11 mouse cellular contexts compared by ENCODE assay signal in the genomic region with DNA sequence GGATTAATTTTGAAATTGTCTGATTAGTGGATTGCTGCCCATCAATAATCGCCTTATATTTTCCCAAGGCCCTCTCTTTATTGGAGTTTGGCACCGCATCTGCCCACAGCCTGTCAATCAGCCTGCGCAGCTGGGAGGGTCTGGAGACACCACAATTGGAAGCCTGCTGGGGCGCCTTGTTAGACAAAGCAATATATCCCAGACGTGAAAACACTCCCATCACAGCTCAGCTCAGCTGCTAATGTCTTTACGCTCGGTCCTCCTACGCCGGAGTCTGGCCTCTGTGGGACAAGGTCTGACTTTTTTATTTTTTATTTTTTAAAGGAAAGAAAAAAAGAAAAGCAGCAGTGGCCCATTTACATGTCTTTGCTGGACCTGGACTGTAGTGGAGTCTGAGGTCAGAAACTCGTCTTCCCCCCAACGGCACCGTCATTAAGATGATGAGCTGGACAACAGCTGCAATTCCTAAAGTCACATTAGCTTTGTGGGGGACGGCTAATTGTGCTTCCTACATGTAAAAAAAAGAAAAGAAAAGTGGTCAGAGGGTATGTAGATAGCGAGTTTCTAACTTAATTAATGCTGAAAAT.
DNase-seq lines count a peak whose midpoint lies in the region; ATAC-seq and TF ChIP-seq lines count a peak whose summit lies in the region.
"Had no signal": no experiment of that assay in that cellular context is flagged by ENCODE, and none has a peak within 500 bp of the region (broad histone marks: within the 10 kb centered on the region; RNA-seq: fewer than 3 reads in every experiment).

No protein-coding gene starts in this region.

- H3K36me3 ChIP-seq in lung, postnatal 0 days (ENCODE audit: insufficient read depth, low read length), result no peaks in the 10 kb centered on the region
- no peaks in the 10 kb centered on the region for H3K36me3 ChIP-seq in embryonic facial prominence, embryonic 15.5 days
- no peaks in the 10 kb centered on the region for H3K36me3 ChIP-seq in hindbrain, embryonic 16.5 days (ENCODE audit: control insufficient read depth, insufficient read depth, low read length)
- no peaks in the 10 kb centered on the region for H3K36me3 ChIP-seq in neural tube, embryonic 13.5 days

- peak overlapping the region; percentile 28; the same call in 1 of the 2 replicates for H3K4me2 ChIP-seq in lung, postnatal 0 days (replicated peaks; ENCODE audit: low read depth, low read length)
- no peak overlapping the region for H3K4me2 ChIP-seq in embryonic facial prominence, embryonic 15.5 days (replicated peaks)
- H3K4me2 ChIP-seq in hindbrain, embryonic 16.5 days (ENCODE audit: low read length), result no peak overlapping the region
- H3K4me2 ChIP-seq in neural tube, embryonic 13.5 days, result peak overlapping the region; percentile 30

- H3K27ac ChIP-seq in lung, postnatal 0 days (ENCODE audit: low read length), result no peak overlapping the region
- H3K27ac ChIP-seq in embryonic facial prominence, embryonic 15.5 days (replicated peaks), result 0 out of 2 replicates have a peak overlapping the region, but pooled peaks have one; percentile 13
- no peak overlapping the region for H3K27ac ChIP-seq in hindbrain, embryonic 16.5 days (ENCODE audit: low read depth, low read length)
- H3K27ac ChIP-seq in neural tube, embryonic 13.5 days (replicated peaks), result no peak overlapping the region

- TF ChIP-seq CTCF in lung, postnatal 0 days (IDR thresholded peaks at IDR 0.05), result no peak

- no peak for DNase-seq in lung, postnatal 0 days (ENCODE audit: low spot score)
- no peak for DNase-seq in lung, adult 18-20 months
- DNase-seq in thymus, postnatal 14 days, result no peak
- DNase-seq in heart, postnatal 25 days (ENCODE audit: low spot score), result no peak
- DNase-seq: cerebellum, postnatal 36 days; layer of hippocampus, postnatal 36 days; liver, postnatal 0 days had no signal

- no peaks in the 10 kb centered on the region for H3K27me3 ChIP-seq in lung, postnatal 0 days (replicated peaks; ENCODE audit: insufficient read depth, low read length)
- peaks cover 18% of the 10 kb centered on the region for H3K27me3 ChIP-seq in embryonic facial prominence, embryonic 15.5 days
- H3K27me3 ChIP-seq in hindbrain, embryonic 16.5 days (replicated peaks; ENCODE audit: control insufficient read depth, insufficient read depth, low read length), result no peaks in the 10 kb centered on the region
- peaks cover 20% of the 10 kb centered on the region for H3K27me3 ChIP-seq in neural tube, embryonic 13.5 days

- H3K4me1 ChIP-seq in lung, postnatal 0 days (ENCODE audit: insufficient read depth, low read depth, low read length), result no peaks in the 10 kb centered on the region
- peaks cover 20% of the 10 kb centered on the region; the same call in 1 of the 2 replicates for H3K4me1 ChIP-seq in embryonic facial prominence, embryonic 15.5 days
- H3K4me1 ChIP-seq in hindbrain, embryonic 16.5 days (ENCODE audit: control insufficient read depth, insufficient read depth, low read depth, low read length), result peaks cover 5% of the 10 kb centered on the region; the same call in 1 of the 2 replicates
- peaks cover 22% of the 10 kb centered on the region for H3K4me1 ChIP-seq in neural tube, embryonic 13.5 days (replicated peaks)

- H3K9me3 ChIP-seq in lung, postnatal 0 days (ENCODE audit: low read length), result no peaks in the 10 kb centered on the region
- no peaks in the 10 kb centered on the region for H3K9me3 ChIP-seq in embryonic facial prominence, embryonic 15.5 days (replicated peaks)
- H3K9me3 ChIP-seq in hindbrain, embryonic 16.5 days (ENCODE audit: control insufficient read depth, low read length), result no peaks in the 10 kb centered on the region
- no peaks in the 10 kb centered on the region for H3K9me3 ChIP-seq in neural tube, embryonic 13.5 days

- intact Hi-C loops in heart, postnatal 25 days (cut with DNase I), result no loop called here

- H3K4me3 ChIP-seq in lung, postnatal 0 days (ENCODE audit: low read depth, low read length), result no peak overlapping the region
- no peak overlapping the region for H3K4me3 ChIP-seq in embryonic facial prominence, embryonic 15.5 days (replicated peaks)
- H3K4me3 ChIP-seq in hindbrain, embryonic 16.5 days (ENCODE audit: low read length), result no peak overlapping the region
- no peak overlapping the region for H3K4me3 ChIP-seq in neural tube, embryonic 13.5 days

- no peak for TF ChIP-seq EP300 in lung, postnatal 0 days (IDR thresholded peaks at IDR 0.05)

- 55% methylated on average over 14 of the region's 14 CpGs for WGBS in lung, postnatal 0 days
- WGBS in embryonic facial prominence, embryonic 15.5 days, result 35% methylated on average over 14 of the region's 14 CpGs
- WGBS in hindbrain, embryonic 16.5 days, result 14% methylated on average over 14 of the region's 14 CpGs
- WGBS in neural tube, embryonic 13.5 days, result 6% methylated on average over 14 of the region's 14 CpGs

- no peak overlapping the region for H3K9ac ChIP-seq in lung, postnatal 0 days (replicated peaks; ENCODE audit: low read depth)
- no peak overlapping the region for H3K9ac ChIP-seq in embryonic facial prominence, embryonic 15.5 days
- H3K9ac ChIP-seq in hindbrain, embryonic 16.5 days (ENCODE audit: low read depth, low read length), result no peak overlapping the region
- no peak overlapping the region for H3K9ac ChIP-seq in neural tube, embryonic 13.5 days
- H3K9ac ChIP-seq: liver, postnatal 0 days had no signal

- ATAC-seq in lung, postnatal 0 days, result no peak; the same call in 1 of the 2 replicates
- peak; percentile 76 for ATAC-seq in embryonic facial prominence, embryonic 15.5 days (ENCODE audit: insufficient number of reproducible peaks, low FRiP score, low TSS enrichment, low read depth)
- peak; percentile 69 for ATAC-seq in hindbrain, embryonic 16.5 days
- peak; percentile 91 for ATAC-seq in neural tube, embryonic 13.5 days (ENCODE audit: low read depth)
- no peak for ATAC-seq in cerebellum, adult (ENCODE audit: insufficient number of reproducible peaks, low FRiP score, low TSS enrichment)
- ATAC-seq: liver, postnatal 0 days had no signal

Comparison
In these comparisons a context has a peak if more than half of its experiments do, and no peak if none do; other contexts are left out.
1. ATAC-seq: peak in embryonic facial prominence, embryonic 15.5 days (single experiment), hindbrain, embryonic 16.5 days (single experiment) and neural tube, embryonic 13.5 days (single experiment); none in lung, postnatal 0 days (single experiment) and cerebellum, adult (single experiment).
2. H3K4me2 ChIP-seq: peak in lung, postnatal 0 days (single experiment) and neural tube, embryonic 13.5 days (single experiment); none in embryonic facial prominence, embryonic 15.5 days (single experiment) and hindbrain, embryonic 16.5 days (single experiment).